Mouse (Mus musculus) MEL (cell line): Measurements from ENCODE around the gene Lrrc8e. TPM values are rescaled to one million over a fixed set of nuclear protein-coding genes. Genes with fewer than 3 reads are reported as not detected.

Source experiments
- DNase-seq: peaks from one replicate; pipeline ENCODE4 v3.0.0; 2011; ENCODE audit warnings: low read depth, low spot score
- H3K27ac ChIP-seq: 2 replicates; pipeline ENCODE4 v1.5.1; 2012; ENCODE audit warnings: low read depth, mild to moderate bottlenecking, control low read depth, low read length, moderate library complexity; ENCODE audit not compliant: control insufficient read depth
- H3K27me3 ChIP-seq, 2 experiments: fragments of 150-350 bp in 1 of 2; sonication (generic) in 1 of 2; 2 replicates each; pipeline ENCODE4 v1.6.1; 2012; ENCODE audit warnings: low read length in 2 of 2, mild to moderate bottlenecking in 2 of 2, improper control_type of control experiment in 1 of 2, moderate library complexity in 1 of 2; ENCODE audit not compliant: insufficient read depth in 2 of 2, control insufficient read depth in 1 of 2
- H3K36me3 ChIP-seq, 2 experiments: 2 replicates each; pipeline ENCODE4 v1.6.1; 2012 to 2014; ENCODE audit warnings: low read length in 2 of 2, improper control_type of control experiment in 1 of 2, inconsistent platforms in 1 of 2, mild to moderate bottlenecking in 1 of 2; ENCODE audit not compliant: insufficient read depth in 2 of 2, control insufficient read depth in 1 of 2
- H3K4me1 ChIP-seq, 2 experiments: fragments of 150-350 bp in 1 of 2; sonication (generic) in 1 of 2; 2 replicates each; pipeline ENCODE4 v1.6.1; 2012; ENCODE audit warnings: low read length in 2 of 2, improper control_type of control experiment in 1 of 2, mild to moderate bottlenecking in 1 of 2; ENCODE audit not compliant: insufficient read depth in 2 of 2, control insufficient read depth in 1 of 2
- H3K4me3 ChIP-seq, 2 experiments: fragments of 150-350 bp in 1 of 2; sonication (generic) in 1 of 2; 2 replicates each; pipeline ENCODE4 v1.5.1; 2012; ENCODE audit warnings: low read depth in 2 of 2, low read length in 2 of 2, mild to moderate bottlenecking in 2 of 2, moderate library complexity in 2 of 2, control low read depth in 1 of 2, improper control_type of control experiment in 1 of 2; ENCODE audit not compliant: control insufficient read depth in 1 of 2, insufficient read depth in 1 of 2
- H3K79me2 ChIP-seq: 2 replicates; pipeline ENCODE4 v1.6.1; 2012; ENCODE audit warnings: mild to moderate bottlenecking, low read length, moderate library complexity; ENCODE audit not compliant: control insufficient read depth, poor library complexity, insufficient read depth
- H3K9ac ChIP-seq: 2 replicates; pipeline ENCODE4 v1.6.1; 2012; ENCODE audit warnings: low read depth, mild to moderate bottlenecking, control low read depth, low read length, moderate library complexity; ENCODE audit not compliant: control insufficient read depth, poor library complexity, severe bottlenecking
- H3K9me3 ChIP-seq: fragments of 150-350 bp; sonication (generic); replicated peaks from 2 replicates; pipeline ENCODE4 v1.6.1; 2012; ENCODE audit warnings: mild to moderate bottlenecking, low read length, improper control_type of control experiment, moderate library complexity; ENCODE audit not compliant: insufficient read depth
- BHLHE40 ChIP-seq: IDR thresholded peaks from 2 replicates; pipeline ENCODE4 v1.6.1; 2012; ENCODE audit warnings: low read depth, mild to moderate bottlenecking, inconsistent platforms, low read length, improper control_type of control experiment, borderline replicate concordance
- CHD1 ChIP-seq: IDR thresholded peaks from 2 replicates; pipeline ENCODE4 v1.6.1; 2012; ENCODE audit warnings: low read depth, mild to moderate bottlenecking, inconsistent platforms, low read length, improper control_type of control experiment
- E2F4 ChIP-seq: IDR thresholded peaks from 2 replicates; pipeline ENCODE4 v1.6.1; 2011; ENCODE audit warnings: low read depth, low read length, improper control_type of control experiment, borderline replicate concordance
- GABPA ChIP-seq: IDR thresholded peaks from 2 replicates; pipeline ENCODE4 v1.6.1; 2012; ENCODE audit warnings: low read depth, mild to moderate bottlenecking, inconsistent platforms, low read length, improper control_type of control experiment, moderate library complexity
- HCFC1 ChIP-seq: IDR thresholded peaks from 2 replicates; pipeline ENCODE4 v1.6.1; 2012; ENCODE audit warnings: low read depth, mild to moderate bottlenecking, inconsistent platforms, low read length, improper control_type of control experiment, moderate library complexity
- JUND ChIP-seq: IDR thresholded peaks from 2 replicates; pipeline ENCODE4 v1.6.1; 2011; ENCODE audit warnings: low read depth, mild to moderate bottlenecking, improper control_type of control experiment, low read length
- MAFK ChIP-seq: IDR thresholded peaks from 2 replicates; pipeline ENCODE4 v1.6.1; 2011; ENCODE audit warnings: low read depth, mild to moderate bottlenecking, low read length, improper control_type of control experiment, borderline replicate concordance
- MAZ ChIP-seq: IDR thresholded peaks from 2 replicates; pipeline ENCODE4 v1.6.1; 2012; ENCODE audit warnings: low read depth, mild to moderate bottlenecking, inconsistent platforms, low read length, improper control_type of control experiment
- MEF2A ChIP-seq: IDR thresholded peaks from 2 replicates; pipeline ENCODE4 v1.6.1; 2014; ENCODE audit warnings: low read depth, mild to moderate bottlenecking, inconsistent platforms, low read length, improper control_type of control experiment; ENCODE audit not compliant: poor library complexity, insufficient replicate concordance, severe bottlenecking; ENCODE audit errors: extremely low read depth
- MXI1 ChIP-seq: IDR thresholded peaks from 2 replicates; pipeline ENCODE4 v1.6.1; 2011; ENCODE audit warnings: mild to moderate bottlenecking, low read depth, low read length, improper control_type of control experiment
- MYC ChIP-seq: IDR thresholded peaks from 2 replicates; pipeline ENCODE4 v1.6.1; 2011; ENCODE audit warnings: low read depth, mild to moderate bottlenecking, low read length, improper control_type of control experiment, moderate library complexity
- POLR2A ChIP-seq, 2 experiments: IDR thresholded peaks; 2 replicates each; pipeline ENCODE4 v1.6.1; 2011 to 2012; ENCODE audit warnings: low read length in 2 of 2, mild to moderate bottlenecking in 2 of 2, control low read depth in 1 of 2, improper control_type of control experiment in 1 of 2, low read depth in 1 of 2, moderate library complexity in 1 of 2; ENCODE audit not compliant: control insufficient read depth in 1 of 2, insufficient read depth in 1 of 2, poor library complexity in 1 of 2
- POLR2AphosphoS5 ChIP-seq: IDR thresholded peaks from 2 replicates; pipeline ENCODE4 v1.6.1; 2012; ENCODE audit warnings: low read depth, borderline replicate concordance, mild to moderate bottlenecking, inconsistent platforms, low read length, moderate library complexity, mixed read lengths
- SIN3A ChIP-seq: IDR thresholded peaks from 2 replicates; pipeline ENCODE4 v1.6.1; 2012; ENCODE audit warnings: low read length, improper control_type of control experiment, inconsistent platforms
- TAL1 ChIP-seq: IDR thresholded peaks from 2 replicates; pipeline ENCODE4 v1.6.1; 2012; ENCODE audit warnings: mild to moderate bottlenecking, inconsistent platforms, low read length, moderate library complexity, mixed read lengths
- USF2 ChIP-seq, 2 experiments: IDR thresholded peaks; 2 replicates each; pipeline ENCODE4 v1.6.1; 2011 to 2012; ENCODE audit warnings: improper control_type of control experiment in 2 of 2, low read length in 2 of 2, borderline replicate concordance in 1 of 2, inconsistent platforms in 1 of 2, low read depth in 1 of 2, mild to moderate bottlenecking in 1 of 2; ENCODE audit not compliant: insufficient read depth in 1 of 2
- ZKSCAN1 ChIP-seq: IDR thresholded peaks from 2 replicates; pipeline ENCODE4 v1.6.1; 2012; ENCODE audit warnings: low read depth, mild to moderate bottlenecking, inconsistent platforms, low read length, improper control_type of control experiment, moderate library complexity
- polyA plus RNA-seq, 2 experiments: library from polyadenylated mRNA; stranded (reverse) in 1 of 2; unstranded in 1 of 2; fragments of >175 nt in 1 of 2; fragments of >200 nt in 1 of 2; gene quantifications; 2 replicates each; pipeline versions ENCODE4 v1.2.1 to v1.2.4; 2012; ENCODE audit warnings: low replicate concordance in 2 of 2, low read depth in 1 of 2; ENCODE audit not compliant: insufficient read length in 2 of 2, insufficient read depth in 1 of 2, missing spikeins in 1 of 2
- total RNA-seq: library from RNA; depleted of rRNA; stranded (reverse); fragments of 300-350 nt; gene quantifications from 2 replicates; pipeline ENCODE4 v1.2.3, GENCODE M21; 2012

The Lrrc8e gene
- total and polyA plus RNA-seq, 3 experiments = 0.35 to 0.36 TPM; not detected in 1

GRCm38 (mm10) chr8:4216296-4216695 lies 10.3 kb upstream of the Lrrc8e start:
- no peak overlapping the region for H3K9ac ChIP-seq
- H3K4me3 ChIP-seq = no peak overlapping the region
- TF ChIP-seq E2F4 = no peak
- TF ChIP-seq SIN3A = no peak
- no peak for TF ChIP-seq USF2 (IDR thresholded peaks at IDR 0.05; ENCODE audit: borderline replicate concordance in 1 of 2, insufficient read depth in 1 of 2, low read depth in 1 of 2, low read length in 2 of 2)
- TF ChIP-seq MXI1 = no peak
- no peak for TF ChIP-seq BHLHE40
- no peaks in the 10 kb centered on the region for H3K9me3 ChIP-seq
- no peak for DNase-seq
- no peak overlapping the region for H3K27ac ChIP-seq
- peaks cover 0 to 2% of the 10 kb centered on the region in 2 experiments; a peak in 2 of 4 replicates for H3K36me3 ChIP-seq
- H3K4me1 ChIP-seq = peaks cover 2 to 17% of the 10 kb centered on the region in 2 experiments; a peak in 3 of 4 replicates
- no peaks in the 10 kb centered on the region for H3K27me3 ChIP-seq
- no peaks in the 10 kb centered on the region for H3K79me2 ChIP-seq

GRCm38 (mm10) chr8:4216791-4217621 lies 9.6 kb upstream of the Lrrc8e start, which contains the start of gene Prr36:
Gene Prr36 (minus strand): TSS chr8:4217459.
- Histone ChIP-seq H3K9me3 (no peaks in the 10 kb centered on the region), H3K36me3 (peaks cover 0 to 7% of the 10 kb centered on the region in 2 experiments; a peak in 2 of 4 replicates), H3K27ac (no peak within 1 kb of the TSS), H3K27me3 (no peaks in the 10 kb centered on the region), H3K79me2 (no peaks in the 10 kb centered on the region), H3K4me1 (peaks cover 4 to 23% of the 10 kb centered on the region in 2 experiments), H3K9ac (no peak within 1 kb of the TSS), H3K4me3 (no peak within 1 kb of the TSS)
- TF ChIP-seq E2F4 = no peak
- TF ChIP-seq JUND = no peak
- TF ChIP-seq HCFC1 = no peak
- no peak for TF ChIP-seq MAFK
- TF ChIP-seq POLR2A (IDR thresholded peaks at IDR 0.05; ENCODE audit: control insufficient read depth in 1 of 2, insufficient read depth in 1 of 2, low read depth in 1 of 2, low read length in 2 of 2, poor library complexity in 1 of 2) = 0 out of 4 replicates have a peak, but pooled peaks of 1 of the 2 experiments have one; percentile 13
- no peak for DNase-seq

- H3K4me3 ChIP-seq = no peak overlapping the region
- H3K79me2 ChIP-seq = no peaks in the 10 kb centered on the region
- H3K9ac ChIP-seq = no peak overlapping the region
- no peaks in the 10 kb centered on the region for H3K27me3 ChIP-seq
- TF ChIP-seq MAZ = no peak
- TF ChIP-seq MAFK = no peak
- TF ChIP-seq CHD1 = no peak
- TF ChIP-seq MYC = no peak
- TF ChIP-seq GABPA = no peak
- TF ChIP-seq ZKSCAN1 = no peak
- TF ChIP-seq TAL1 = no peak
- TF ChIP-seq POLR2AphosphoS5 = no peak
- TF ChIP-seq MEF2A = no peak
- H3K36me3 ChIP-seq = peaks cover 0 to 12% of the 10 kb centered on the region in 2 experiments; a peak in 2 of 4 replicates
- no peak overlapping the region for H3K27ac ChIP-seq
- DNase-seq = no peak
- no peaks in the 10 kb centered on the region for H3K9me3 ChIP-seq
- peaks cover 8 to 20% of the 10 kb centered on the region in 2 experiments for H3K4me1 ChIP-seq
These were observed 7.0 kb upstream of the Lrrc8e start for GRCm38 (mm10) chr8:4219617-4220016.
